Mouse (Mus musculus): ENCODE measurements around the gene Wdr25. TPM values are rescaled to one million over a fixed set of nuclear protein-coding genes. Genes with fewer than 3 reads are reported as not detected.

The Wdr25 gene
- total RNA-seq, 4 experiments from 2014 or later, result 7.9 to 12.9 (median 10.2) TPM

DNA sequence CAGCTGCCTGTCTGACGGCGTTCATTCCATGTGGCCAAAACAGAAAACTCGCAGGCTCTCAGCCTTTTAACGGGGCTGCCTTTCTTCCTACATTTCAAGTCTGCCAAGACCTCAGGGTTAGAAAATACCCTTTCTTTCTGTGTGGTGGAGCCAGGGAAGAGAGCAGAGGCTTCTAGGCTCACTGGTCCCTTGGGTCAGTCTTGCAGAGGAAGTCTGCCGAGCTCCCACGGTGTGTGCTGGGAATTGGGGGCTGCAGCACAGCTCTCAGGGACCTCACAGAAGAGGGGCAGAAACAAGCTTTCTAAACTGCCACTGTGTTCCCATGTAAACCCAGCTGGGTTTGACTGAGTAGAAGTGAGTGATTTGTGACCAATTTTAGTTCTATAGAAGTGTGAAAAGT is 40.8 kb downstream of the Wdr25 start:
- no peak for DNase-seq (ENCODE audit: low spot score in 2 of 2)

DNA sequence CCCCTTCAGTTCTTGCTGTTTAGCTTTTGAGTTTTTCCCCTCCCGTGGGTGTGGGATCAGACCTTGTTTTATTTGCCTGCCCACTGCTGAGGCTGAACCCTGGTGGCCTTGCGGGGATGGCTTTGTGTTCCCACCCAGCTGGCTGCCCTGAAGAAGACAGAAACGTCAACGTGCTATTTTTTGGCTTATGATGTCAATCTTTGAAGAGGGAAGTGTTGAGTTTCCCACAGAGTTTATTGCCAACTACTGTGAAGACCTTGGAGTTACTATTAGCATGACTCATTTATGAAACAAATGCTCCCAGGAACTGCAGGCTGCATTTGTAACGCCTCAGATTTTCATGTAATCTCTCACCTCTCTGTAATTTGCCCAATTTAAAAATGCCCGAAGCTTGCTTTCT is 43.4 kb downstream of the Wdr25 start:
- no peak for DNase-seq (ENCODE audit: low spot score in 2 of 2)

DNA sequence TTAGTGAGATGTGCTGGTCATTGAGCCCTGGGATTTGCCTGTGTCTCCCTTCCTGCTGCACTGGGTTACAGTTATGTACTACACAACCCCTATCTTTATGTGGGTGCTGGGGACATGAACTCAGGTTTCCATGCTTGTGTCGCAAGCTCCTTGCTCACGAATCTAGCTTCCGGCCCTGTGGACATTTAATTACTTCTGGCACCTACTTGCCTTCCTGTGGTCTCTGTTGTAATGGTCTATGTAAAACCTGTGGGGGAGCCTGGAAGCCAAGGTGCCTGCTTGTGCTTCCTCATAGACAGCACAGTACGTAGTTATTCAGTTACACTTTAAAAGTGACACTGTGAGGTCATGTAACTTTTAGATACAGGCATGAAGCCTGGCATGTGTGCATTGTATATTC is 44.1 kb downstream of the Wdr25 start:
- no peak for DNase-seq (ENCODE audit: low spot score in 2 of 2)

DNA sequence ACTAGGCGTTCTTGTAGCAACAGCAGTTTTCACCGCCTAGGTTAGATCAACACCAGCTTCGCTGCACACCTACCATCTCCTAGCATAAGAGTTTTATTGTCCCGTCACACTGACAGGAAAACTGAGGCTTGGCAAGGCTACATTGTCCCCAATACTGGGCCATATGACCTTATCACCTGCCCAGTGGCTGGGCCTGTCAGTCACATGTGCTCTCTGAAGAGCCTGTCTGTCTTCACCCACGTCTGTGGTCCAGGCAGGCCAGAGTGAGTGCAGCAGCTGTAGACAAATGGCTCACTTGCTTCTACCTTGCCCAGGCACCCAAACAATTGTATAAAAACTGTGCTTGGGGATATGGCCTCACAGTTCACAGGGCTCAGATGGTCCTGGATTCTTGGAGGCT is 45.4 kb downstream of the Wdr25 start:
- no peak for DNase-seq (ENCODE audit: low spot score in 2 of 2)

DNA sequence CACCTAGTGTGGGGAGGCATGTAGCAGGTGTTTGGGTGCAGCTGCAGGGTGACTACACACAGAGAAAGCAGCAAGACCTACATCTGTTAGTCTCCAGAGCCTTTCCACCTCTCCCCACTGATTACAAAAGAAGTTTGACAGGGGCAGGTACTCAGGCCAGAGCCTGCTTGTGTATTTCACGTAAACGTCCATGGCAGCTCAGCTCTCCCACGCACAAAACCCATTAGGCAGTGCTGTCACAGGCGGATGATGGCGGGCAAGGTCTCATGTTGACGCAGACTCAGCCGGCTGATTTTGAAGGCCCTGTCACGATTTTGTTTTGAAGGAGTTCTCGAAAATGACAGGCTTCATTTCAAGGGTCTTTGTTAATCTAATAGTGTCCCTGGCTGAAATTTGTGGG is 45.9 kb downstream of the Wdr25 start:
- no peak for DNase-seq (ENCODE audit: low spot score in 2 of 2)

DNA sequence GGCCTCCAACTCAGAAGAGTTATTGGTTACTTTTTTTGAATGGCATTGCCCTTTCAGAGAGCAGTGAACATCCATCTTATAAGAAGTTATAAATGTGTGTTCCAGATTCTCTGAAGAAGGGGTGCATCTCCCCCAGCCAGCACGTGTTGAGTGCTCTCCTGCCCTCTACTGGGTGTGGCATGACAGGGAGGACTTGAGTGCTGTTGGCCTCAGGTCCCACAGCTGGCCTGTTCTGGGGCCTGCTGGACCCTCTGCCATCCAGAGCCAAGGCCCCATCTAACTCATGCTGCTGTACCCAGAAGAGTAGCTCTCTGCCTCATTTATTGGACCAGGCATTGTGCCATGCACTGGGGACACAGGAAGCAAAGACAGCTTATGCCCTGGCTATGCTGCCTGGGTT is 46.8 kb downstream of the Wdr25 start:
- no peak for DNase-seq (ENCODE audit: low spot score in 2 of 2)

DNA sequence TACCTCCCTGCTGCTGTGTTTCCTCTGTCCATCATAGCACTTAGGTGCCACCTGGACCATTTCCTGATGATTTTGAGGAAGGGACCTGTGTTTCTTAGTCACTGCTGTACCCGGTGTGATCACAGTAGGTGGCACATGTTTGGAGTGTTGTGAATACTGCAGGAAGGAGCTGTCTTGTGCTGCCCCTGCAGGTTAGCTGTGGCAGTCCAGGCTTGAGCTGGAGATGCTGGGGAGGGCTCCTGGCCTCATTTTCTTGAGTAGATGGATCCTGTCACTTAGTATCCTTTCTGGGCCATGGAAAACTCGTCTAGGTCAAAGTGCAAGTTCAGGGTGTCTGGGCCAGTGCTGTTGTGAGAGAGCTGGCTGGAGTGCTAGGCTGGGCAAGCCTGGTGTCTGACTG is 47.9 kb downstream of the Wdr25 start:
- no peak for DNase-seq (ENCODE audit: low spot score in 2 of 2)

DNA sequence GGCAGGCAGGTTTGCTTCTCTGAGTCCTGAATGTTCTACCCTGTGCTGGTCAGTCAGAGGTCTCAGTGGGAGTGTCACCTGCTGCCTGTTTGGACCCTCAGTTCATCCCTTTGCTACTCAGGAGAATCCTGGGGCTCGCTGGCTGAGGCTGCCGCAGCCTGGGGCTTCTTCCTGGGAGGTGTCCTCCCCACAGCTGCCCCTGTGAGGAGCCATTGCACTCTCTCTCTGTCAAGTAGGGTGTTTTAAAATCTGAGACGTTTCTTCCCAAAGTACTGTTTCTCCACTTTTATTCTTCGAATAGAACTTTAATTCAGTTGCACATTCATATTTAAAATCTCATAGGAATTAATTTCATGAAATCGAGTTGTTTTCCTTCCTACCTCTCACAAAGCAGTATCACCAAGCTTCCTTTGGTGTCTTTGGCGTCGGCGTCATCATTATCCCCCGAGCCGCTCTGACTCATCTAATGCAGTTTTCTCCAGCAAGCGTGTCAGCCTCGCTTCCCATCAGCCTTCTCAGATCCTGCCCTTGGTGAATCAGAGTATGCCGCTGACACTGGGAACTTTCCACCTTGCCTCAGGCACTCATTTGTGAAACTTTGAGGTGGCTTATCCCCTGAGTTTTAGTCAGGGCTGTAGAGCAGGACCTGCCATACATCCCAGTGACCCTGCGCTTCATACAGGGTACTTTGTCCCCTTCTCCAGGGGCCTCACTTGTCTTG is 48.9 kb downstream of the Wdr25 start:
- DNase-seq (ENCODE audit: low spot score in 2 of 2), result peak in 1 of 2 experiments; percentile 28

DNA sequence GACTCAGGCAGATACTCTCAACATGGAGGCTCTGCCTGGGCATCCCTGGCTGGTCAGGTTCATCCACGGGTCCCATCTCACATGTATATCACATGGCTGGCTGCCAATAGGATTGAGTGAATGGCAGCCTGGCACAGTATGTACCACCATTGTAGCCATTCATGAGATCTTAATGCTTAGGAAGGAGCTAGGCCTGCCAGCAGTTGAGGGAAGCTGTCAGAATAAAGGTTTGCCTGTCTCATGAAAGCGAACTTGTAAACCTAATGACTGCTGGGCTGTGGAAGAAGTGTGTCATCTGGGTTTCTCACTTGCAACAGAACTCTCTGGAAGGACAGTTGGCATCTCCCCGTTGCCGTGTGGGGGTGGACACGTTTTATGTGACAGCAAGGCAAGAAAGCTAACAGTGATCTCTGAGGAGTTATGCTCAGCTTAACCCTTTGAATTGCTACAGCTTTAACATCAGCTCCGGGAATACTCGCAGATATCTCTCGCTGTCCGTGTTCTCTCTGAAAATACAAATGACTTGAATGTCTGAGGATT is 59.6 kb downstream of the Wdr25 start:
- DNase-seq (ENCODE audit: low spot score in 2 of 2), result peak in 1 of 2 experiments; percentile 34

DNA sequence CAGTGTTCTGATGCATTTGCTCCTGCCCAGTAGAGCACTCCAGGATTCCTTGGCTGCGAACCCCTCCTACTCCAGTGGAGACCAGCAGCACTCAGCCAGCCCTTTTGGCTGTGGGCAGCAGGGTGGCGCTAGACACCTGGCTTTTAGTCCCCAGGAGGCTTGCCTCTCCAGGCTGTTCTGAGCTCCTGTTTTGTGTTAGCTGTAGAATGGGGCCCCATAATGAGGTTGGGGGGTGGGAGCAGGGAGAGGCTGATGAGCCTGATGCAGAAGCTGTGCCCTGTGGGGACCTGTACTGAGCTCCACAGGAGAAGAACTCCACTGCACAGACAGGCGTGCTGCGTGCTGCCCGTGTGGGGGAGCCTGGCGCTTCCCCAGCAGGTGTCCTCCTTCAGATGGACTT is 60.4 kb downstream of the Wdr25 start:
- DNase-seq (ENCODE audit: low spot score in 2 of 2), result no peak

DNA sequence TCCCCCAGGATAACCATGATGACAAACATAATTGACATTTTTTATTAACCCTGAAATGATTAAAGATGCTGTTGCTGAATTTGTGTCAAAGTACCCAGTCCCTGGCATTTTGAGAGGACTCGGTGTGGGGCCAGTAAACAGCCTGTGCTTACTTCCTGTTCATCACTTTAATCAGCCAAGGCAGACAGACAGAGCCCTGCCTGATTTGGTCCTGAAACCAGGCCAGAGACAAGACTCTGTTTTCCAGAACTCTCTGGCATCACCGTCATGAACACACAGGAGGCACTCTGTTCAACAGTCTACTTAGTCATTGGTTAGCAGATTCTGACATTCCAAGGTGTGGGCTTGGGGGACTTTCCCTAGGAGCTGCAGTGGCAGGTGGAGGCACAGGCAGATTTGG is 61.0 kb downstream of the Wdr25 start:
- DNase-seq (ENCODE audit: low spot score in 2 of 2), result no peak

DNA sequence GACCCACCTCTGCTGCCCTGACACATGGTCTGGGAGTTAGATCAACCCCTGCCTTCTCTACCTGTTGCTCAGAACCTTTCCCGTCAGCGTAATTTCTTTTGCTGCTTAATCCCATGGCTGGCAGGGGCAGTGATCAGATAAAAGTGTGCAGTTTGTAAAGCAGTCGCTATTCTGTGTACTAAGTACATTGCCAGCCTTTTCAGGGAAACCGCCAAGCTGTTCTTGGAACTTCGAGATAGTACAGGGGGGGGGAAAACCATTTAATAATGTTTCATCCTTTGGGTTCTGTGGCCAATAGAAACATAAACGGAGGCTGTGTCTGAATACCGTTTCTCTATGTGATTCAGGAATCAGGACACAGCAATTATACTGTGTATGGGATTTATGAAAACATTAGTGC is 65.1 kb downstream of the Wdr25 start:
- no peak for DNase-seq (ENCODE audit: low spot score in 2 of 2)

DNA sequence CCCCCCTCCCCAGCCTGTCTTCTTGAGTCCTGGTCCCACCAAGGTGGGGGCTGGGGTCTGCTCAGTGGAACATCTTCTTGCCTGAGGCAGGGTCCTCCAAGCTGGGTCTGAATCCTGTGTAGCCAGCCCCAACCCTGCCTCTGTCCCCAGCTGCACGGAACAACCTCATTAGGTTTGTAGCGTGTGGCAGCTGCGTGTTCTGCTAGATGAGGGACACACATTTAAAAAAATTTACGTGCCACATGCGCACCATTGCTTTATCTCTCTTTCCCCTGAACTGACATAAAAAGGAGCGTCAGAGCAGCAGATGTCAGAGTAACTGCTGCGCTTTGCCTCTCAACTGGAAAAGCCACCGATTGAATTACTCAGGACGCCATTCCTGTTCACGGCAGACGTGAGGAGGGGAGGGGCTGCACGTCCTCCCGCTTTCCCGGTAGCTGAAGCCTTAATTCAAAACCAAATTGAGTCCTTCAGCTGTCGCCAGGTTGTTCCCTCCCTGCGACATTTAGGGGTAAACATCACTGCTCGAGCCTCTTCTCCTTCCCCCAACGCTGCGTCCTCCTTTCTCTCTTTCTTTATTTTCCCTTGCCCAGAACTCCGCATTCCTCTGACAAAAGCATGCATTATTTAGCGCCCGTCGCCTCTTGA is 65.7 kb downstream of the Wdr25 start:
- DNase-seq (ENCODE audit: low spot score in 2 of 2), result no peak

DNA sequence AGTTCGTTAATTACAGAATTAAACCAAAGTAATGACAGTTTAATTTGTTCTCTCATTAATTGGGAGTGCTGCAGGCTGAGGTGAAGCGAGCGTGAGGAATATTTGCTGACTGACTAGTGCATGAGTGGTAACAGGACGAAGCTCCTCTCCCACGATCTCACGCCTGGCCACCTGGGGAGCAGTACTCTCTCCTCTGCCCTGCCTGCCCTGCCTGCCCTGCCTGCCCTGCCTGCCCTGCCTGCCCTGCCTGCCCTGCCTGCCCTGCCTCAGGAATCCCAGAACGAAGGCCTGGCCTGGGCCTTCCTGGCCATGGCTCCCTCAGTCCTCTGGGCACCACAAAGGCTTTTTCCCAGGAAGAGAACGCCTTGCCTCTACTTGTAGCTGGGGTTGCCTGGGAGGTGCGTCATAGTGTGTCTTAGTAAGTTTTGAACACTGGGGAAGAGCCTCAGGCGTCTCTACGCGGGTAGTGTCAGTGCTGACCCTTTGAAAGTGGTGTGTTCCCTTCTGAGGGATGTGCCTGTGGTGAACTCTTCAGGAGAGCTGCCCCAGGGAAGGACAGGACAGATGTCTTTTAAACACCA is 66.3 kb downstream of the Wdr25 start:
- DNase-seq (ENCODE audit: low spot score in 2 of 2), result no peak

DNA sequence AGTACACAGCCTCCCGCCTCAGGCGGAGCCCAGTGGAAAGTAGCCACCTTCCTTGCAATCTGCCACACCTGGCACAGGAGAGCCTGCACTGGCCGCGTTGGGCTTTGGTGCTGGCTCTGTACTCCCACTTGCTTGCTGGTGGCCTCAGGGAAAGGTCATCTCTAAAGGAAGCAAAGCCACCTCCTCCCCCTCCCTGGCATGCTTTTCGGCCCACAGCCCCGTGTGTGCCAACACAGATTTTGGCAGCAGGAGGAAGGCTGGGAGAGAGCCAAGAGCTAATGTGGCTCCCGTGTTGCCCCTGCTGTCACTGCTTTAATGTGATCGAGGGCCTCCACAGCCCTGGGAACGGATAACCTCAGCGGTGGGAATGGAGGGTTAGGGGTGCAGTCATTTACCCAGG is 66.8 kb downstream of the Wdr25 start:
- DNase-seq (ENCODE audit: low spot score in 2 of 2), result no peak

DNA sequence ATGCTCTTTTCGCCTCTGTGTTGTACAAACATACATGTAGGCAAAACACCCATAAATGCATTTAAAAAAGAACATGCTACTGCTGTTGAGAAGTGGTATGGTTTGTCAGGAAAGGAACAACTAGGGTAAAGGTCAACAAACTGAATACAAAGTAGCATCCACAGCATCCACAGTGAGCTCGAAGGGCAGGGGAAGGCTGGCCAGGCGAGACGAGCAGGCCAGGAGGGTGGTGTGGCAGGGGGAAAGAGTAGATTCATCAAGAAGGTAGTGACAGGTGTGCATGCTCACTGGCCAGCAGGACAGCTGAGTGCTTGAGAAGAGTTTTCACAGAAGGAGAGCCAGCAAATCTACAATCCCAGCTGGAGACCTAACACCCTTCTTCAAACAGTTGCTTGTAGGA is 74.2 kb downstream of the Wdr25 start:
- DNase-seq (ENCODE audit: low spot score in 2 of 2), result no peak

DNA sequence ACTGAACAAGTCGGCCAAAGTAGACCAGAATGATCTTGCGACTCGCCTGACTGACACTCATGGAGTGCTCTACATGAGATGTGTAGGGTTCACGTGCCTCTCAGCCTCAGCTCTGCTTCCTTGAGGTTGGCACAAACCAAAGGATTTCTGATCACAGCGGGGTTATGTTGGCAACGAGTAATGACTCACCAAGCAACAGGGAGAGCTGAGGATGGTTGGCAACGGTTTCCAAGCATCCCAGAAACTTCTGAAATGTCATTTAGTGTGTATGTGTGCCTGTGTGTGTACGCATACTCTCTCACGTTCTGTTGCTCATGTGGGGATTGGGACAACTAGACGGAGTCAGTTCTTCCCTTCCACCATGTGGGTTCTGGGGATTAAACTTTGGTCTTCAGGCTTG is 74.6 kb downstream of the Wdr25 start:
- DNase-seq (ENCODE audit: low spot score in 2 of 2), result peak; percentile 15 to 61

DNA sequence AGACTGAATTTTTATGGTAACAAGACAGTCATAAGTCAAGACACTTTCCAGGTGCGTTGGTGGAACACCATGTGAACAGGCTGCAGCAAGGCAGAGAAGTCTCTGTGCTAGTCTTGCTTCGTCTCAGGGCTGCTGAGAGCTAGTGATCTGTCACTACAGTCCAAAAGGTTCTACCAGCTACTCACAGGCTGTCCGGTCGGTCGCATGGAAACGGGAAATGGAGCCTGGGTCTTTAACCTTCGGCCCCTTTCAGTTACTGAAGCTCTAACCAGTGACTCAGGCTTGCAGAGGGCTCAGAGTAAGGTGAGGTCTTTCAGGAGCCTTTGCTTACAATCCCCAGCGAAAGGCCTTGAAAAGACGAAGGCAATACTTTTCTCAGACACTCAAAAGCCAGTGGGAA is 78.0 kb downstream of the Wdr25 start:
- no peak for DNase-seq (ENCODE audit: low spot score in 2 of 2)

DNA sequence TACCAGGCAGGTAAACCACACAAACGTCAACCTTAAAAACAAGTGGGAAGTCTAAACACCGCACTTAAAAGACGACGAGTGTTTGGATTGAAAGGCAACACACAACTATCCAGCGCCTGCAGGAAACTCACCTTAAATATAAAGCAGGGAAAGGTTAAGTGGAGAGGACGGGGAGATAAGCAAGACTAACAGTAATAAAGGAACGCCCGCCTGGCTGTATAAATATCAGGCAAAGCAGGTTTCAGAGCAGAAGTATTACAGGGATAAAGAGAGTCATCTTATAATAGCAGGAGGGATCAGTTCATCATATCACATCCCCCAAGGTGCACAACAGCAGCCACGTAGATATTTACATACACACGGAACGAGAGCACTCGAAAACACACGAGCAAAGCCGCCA is 78.8 kb downstream of the Wdr25 start:
- no peak for DNase-seq (ENCODE audit: low spot score in 2 of 2)

DNA sequence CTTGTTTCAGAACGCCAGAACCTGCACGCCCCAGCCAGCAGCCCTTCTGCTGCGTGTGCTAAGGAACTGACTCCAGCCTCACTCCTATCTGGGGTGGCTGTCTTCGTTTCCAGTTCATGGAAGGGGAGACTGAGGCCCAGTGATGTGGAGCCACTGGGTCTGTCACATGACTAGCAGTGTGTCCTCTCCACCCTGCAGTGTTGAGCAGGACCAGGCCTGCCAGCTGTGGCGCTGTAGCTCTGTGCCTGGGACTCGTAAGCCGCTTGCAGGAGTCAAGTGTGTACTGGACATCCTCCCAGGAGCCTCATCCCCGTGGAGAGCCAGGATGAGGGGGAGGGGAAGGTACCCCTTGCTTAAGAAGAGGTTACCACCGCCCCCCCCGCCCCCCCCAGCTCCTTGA is 86.5 kb downstream of the Wdr25 start:
- no peak for DNase-seq (ENCODE audit: low spot score in 2 of 2)

DNA sequence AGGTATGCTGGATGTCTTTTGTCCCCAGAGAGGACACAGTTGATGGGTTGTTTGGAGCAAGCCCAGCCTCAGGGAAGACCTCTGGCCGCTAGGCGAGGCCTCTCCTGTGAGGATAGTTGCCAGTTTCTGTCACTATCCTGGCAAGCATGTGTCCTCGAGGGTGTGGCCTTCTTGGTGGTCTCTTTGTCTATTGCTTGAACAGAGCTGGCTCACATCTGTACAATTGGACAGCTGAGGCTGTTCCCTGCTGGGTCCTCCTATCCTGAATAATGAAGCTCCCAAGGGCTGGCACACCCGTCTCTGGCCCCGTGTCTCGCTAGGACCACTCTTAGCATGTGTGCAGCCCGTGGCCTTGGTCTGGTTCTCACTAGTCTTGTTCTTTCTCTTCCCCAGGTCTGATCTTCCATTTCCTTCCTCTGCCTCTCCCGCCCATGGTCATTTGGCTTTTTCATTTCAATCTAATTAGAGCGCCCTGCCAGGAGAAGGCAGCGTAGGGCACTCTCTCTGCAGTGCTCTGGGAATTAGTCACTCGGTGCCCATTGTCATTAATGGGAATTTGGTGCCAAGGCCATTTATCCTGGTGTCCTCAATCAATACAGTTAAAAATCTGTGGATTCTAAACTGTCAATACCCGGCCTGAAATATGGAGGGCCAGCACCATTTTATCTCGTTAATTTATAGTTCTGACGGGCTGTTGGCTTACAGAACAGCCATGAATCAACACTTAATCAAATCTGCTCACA is 88.7 kb downstream of the Wdr25 start:
- DNase-seq (ENCODE audit: low spot score in 2 of 2), result no peak

DNA sequence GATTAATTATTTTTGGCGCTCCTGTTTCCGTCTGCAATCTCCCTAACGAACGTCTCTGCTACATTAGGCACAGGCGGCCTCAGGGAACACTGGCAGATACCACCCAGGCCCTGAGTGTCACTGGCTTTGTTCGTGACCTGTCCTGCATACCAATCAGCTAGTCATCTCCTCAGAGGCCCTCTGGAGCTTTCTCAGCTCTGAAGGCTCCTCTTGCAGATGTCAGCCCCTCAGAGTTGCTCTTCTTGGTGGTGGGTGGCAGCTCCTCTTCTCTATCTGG is 89.2 kb downstream of the Wdr25 start:
- no peak for DNase-seq (ENCODE audit: low spot score in 2 of 2)

Data from left cerebral cortex, adult 8-10 months (tissue).